Mouse (Mus musculus) kidney, adult 2 months (tissue): ENCODE data around the gene Gabrg3. TPM values are rescaled to one million over a fixed set of nuclear protein-coding genes. Genes with fewer than 3 reads are reported as not detected.

Experiments
- DNase-seq: peaks from one replicate; pipeline ENCODE4 v3.0.0; 2021
- H3K27ac ChIP-seq: fragments of 200-500 bp; 2 replicates; pipeline ENCODE4 v1.5.1; 2012; ENCODE audit warnings: low read depth, low read length, control low read depth, inconsistent platforms; ENCODE audit not compliant: insufficient read depth
- H3K27me3 ChIP-seq: fragments of 200-500 bp; replicated peaks from 2 replicates; pipeline ENCODE4 v1.6.1; 2012; ENCODE audit warnings: mild to moderate bottlenecking, moderate library complexity, low read length, inconsistent platforms; ENCODE audit not compliant: control insufficient read depth, insufficient read depth
- H3K36me3 ChIP-seq: fragments of 200-500 bp; 2 replicates; pipeline ENCODE4 v1.6.1; 2012; ENCODE audit warnings: mild to moderate bottlenecking, moderate library complexity, low read length, inconsistent platforms; ENCODE audit not compliant: control insufficient read depth, insufficient read depth
- H3K4me1 ChIP-seq: fragments of 200-500 bp; 2 replicates; pipeline ENCODE4 v1.6.1; 2011; ENCODE audit warnings: low read length; ENCODE audit not compliant: control insufficient read depth, insufficient read depth
- H3K4me3 ChIP-seq: fragments of 200-500 bp; 2 replicates; pipeline ENCODE4 v1.5.1; 2011; ENCODE audit warnings: mild to moderate bottlenecking, low read depth, low read length, control low read depth; ENCODE audit not compliant: insufficient read depth
- CTCF ChIP-seq: fragments of 200-500 bp; conservative IDR thresholded peaks from 2 replicates; pipeline ENCODE4 v1.5.1; 2011; ENCODE audit warnings: low read depth, mild to moderate bottlenecking, control low read depth, low read length, moderate library complexity, mixed read lengths; ENCODE audit not compliant: insufficient read depth, insufficient read length
- POLR2A ChIP-seq: fragments of 200-500 bp; IDR thresholded peaks from one replicate; pipeline ENCODE4 v1.6.1; 2011; ENCODE audit warnings: low read depth, low read length, control low read depth
- WGBS: fragments of 180-500 bp; shearing (Covaris S2); methylation state at CpG from one replicate; pipeline ENCODE4 v1.1.7; 2018; 5-methylcytosine and 5-hydroxymethylcytosine counted together
- polyA plus RNA-seq: library from polyadenylated mRNA; depleted of rRNA; stranded (reverse); fragments of >200 nt; gene quantifications from 2 replicates; pipeline ENCODE4 v1.2.3, GENCODE M21; 2012

The Gabrg3 gene
- polyA plus RNA-seq, 1 experiment = 0.13 TPM

DNA sequence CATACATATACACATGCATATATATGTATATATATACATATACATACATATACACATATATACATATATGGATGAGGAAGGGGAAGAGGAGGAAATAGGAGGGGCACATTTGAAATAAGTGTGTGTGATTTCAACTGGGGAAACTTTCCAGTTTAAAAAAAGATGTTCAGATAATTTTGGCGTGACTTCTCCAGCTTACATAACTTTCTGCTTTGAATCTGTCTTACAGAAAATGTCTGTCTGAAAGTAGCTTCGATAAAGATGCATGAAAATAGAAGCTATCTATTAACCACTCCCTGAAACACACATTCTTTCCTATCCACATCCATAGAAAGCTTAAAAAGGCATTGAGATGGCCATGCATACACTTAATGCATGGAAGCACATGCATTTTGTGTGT is 445.4 kb downstream of the Gabrg3 start:
- H3K27me3 ChIP-seq = no peaks in the 10 kb centered on the region
- TF ChIP-seq POLR2A (no peak), CTCF (no peak)
- WGBS = 74% methylated on average over 2 of the region's 2 CpGs
- H3K27ac ChIP-seq = no peak overlapping the region
- H3K4me1 ChIP-seq = no peaks in the 10 kb centered on the region
- DNase-seq = no peak
- H3K4me3 ChIP-seq = no peak overlapping the region
- H3K36me3 ChIP-seq = no peaks in the 10 kb centered on the region

DNA sequence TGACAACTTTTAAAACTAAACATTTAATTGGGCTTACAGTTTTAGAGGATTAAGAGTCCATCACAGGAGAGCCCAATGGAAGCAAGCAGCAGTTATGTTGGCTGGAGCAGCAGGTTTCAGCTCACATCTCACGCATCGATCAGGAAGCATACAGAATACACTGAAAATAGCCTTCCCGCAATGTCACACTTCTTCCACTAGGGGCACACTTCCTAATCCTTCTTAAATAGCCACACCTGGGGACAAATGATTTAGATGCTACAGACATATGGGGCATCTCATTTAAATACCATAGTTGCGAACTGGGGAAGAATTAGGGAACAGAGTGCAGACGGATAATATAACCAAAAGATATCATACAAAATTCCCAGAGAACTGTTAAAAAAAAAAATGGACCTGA is 449.0 kb downstream of the Gabrg3 start:
- Histone ChIP-seq H3K4me3 (no peak overlapping the region), H3K27ac (no peak overlapping the region), H3K27me3 (no peaks in the 10 kb centered on the region), H3K4me1 (no peaks in the 10 kb centered on the region), H3K36me3 (no peaks in the 10 kb centered on the region)
- no peak for TF ChIP-seq POLR2A
- no peak for TF ChIP-seq CTCF
- DNase-seq = peak; percentile 6
- 80% methylated on average over 5 of the region's 5 CpGs for WGBS

DNA sequence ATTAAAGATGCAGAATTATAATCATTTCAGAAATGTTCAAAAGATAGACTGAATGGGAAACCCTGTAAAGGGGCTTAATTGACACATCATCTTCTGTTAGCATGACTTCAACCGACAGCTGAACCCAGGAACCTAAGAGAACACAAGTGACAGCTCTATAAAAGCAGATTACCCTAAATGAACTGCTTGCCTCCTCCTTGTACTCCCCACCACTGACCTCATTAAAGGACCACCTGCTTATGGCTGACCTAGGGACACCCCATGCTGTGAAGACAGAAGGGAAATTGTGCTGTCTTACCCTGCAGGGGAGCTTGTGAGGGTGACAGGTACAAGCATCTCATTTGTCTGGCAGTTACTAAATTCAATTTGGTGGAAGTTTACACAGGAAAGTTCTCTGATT is 467.5 kb downstream of the Gabrg3 start:
- Histone ChIP-seq H3K4me3 (no peak overlapping the region), H3K4me1 (no peaks in the 10 kb centered on the region), H3K27ac (no peak overlapping the region), H3K36me3 (no peaks in the 10 kb centered on the region), H3K27me3 (no peaks in the 10 kb centered on the region)
- TF ChIP-seq CTCF = no peak
- TF ChIP-seq POLR2A = no peak
- no peak for DNase-seq
- WGBS = 37% methylated on average over 1 of the region's 1 CpGs

DNA sequence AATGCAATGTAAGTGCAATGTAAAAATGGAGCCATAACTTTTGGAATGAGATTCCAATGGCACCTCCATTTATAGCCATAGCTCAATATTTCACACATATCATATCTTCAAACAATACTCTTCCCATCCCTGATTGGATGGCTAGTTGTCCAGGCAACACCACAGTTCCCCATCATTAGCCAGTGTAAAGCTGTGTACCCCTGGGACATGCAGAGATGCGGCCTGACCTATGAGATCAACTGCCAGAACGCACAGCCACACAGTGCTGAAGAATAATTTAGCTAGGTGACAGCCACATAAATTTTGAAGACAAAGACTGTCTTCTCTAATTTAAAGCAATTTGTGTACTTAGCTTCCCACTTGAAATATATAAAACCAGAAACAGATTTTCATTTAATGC is 472.1 kb downstream of the Gabrg3 start:
- no peaks in the 10 kb centered on the region for H3K27me3 ChIP-seq
- no peak for DNase-seq
- no peaks in the 10 kb centered on the region for H3K4me1 ChIP-seq
- no peaks in the 10 kb centered on the region for H3K36me3 ChIP-seq
- TF ChIP-seq CTCF = no peak
- TF ChIP-seq POLR2A = no peak
- H3K4me3 ChIP-seq = no peak overlapping the region
- WGBS = 42% methylated on average over 2 of the region's 2 CpGs
- H3K27ac ChIP-seq = no peak overlapping the region

DNA sequence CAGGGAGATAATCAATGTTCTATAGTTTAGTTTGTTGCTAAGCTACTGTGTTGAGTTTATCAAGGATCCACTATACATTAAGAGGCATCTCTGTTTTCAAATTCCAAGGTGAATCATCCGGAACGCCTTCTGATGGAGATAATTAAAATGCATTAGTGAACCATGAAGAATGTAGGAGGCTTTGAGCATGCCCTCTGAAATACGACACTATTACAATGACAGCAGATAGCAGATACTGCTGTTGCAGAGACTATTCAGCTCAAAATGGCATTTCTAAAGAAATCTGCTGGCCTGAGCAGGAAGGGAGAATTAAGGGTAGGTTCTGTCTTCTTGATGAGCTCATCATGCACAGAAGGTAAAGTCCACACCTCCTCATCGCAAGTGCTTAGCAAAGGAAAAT is 487.2 kb downstream of the Gabrg3 start:
- Histone ChIP-seq H3K4me3 (no peak overlapping the region), H3K27ac (no peak overlapping the region), H3K27me3 (no peaks in the 10 kb centered on the region), H3K36me3 (no peaks in the 10 kb centered on the region), H3K4me1 (no peaks in the 10 kb centered on the region)
- no peak for TF ChIP-seq POLR2A
- no peak for TF ChIP-seq CTCF
- WGBS = 24% methylated on average over 4 of the region's 4 CpGs
- DNase-seq = no peak

DNA sequence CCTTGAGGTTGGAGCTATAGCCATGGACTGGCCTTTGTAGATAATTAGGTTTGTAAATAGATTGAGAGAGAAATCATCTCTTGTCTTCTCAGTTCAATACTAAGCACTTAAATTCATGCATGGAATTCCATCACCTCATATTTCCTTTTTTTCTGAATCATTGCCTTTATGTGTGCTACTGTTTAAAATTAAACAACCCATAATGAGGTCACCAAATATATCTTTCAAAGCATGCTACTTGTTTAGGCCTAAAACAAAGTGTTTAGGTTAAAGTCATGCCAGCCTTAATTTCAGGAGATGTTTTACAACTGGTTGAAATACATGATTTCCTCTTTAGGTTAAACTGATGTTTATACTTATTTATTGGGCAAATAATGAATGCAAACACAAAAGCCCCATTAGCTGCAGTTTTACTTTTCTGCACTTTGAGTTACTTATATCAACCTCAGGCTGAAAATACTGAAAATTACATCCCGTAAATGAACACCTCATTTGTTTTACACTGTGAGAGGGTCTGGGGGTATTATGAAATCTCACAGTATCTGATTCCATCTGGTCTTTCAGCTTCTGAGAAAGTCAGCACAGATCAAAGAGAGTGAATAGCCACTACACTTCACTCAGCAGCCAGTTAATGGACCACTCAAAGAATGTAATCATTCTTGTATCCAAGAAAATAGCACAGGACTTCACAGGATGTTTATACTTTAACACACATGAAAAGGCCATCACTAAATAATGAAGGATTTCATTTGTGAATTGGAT is 519.5 kb downstream of the Gabrg3 start:
- no peak for DNase-seq
- H3K36me3 ChIP-seq = no peaks in the 10 kb centered on the region
- no peaks in the 10 kb centered on the region for H3K27me3 ChIP-seq
- no peak for TF ChIP-seq CTCF
- no peak overlapping the region for H3K27ac ChIP-seq
- no peak overlapping the region for H3K4me3 ChIP-seq
- 40% methylated on average over 1 of the region's 1 CpGs for WGBS
- H3K4me1 ChIP-seq = no peaks in the 10 kb centered on the region

DNA sequence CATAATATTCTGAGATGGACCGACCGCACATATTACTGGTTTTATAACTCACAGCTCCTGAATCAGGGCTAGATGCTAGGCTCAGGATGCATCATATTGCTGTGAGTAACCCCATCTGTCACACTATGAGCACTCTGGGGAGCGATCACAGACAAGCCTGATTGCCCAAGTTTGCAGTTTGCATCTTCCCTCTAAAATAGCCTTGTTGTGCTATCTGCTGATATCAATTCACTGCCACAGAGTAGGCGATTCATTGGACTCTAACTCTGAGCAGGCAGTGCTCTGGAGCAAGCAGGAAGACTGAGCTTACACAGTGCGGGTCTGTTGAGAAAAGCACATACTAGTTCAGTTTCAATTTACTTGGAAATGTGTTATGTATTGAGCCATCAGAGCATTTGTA is 543.4 kb downstream of the Gabrg3 start:
- no peak for DNase-seq
- Histone ChIP-seq H3K27ac (no peak overlapping the region), H3K4me3 (no peak overlapping the region), H3K4me1 (no peaks in the 10 kb centered on the region), H3K27me3 (no peaks in the 10 kb centered on the region), H3K36me3 (no peaks in the 10 kb centered on the region)
- WGBS = 88% methylated on average over 5 of the region's 5 CpGs
- TF ChIP-seq CTCF (no peak), POLR2A (no peak)

DNA sequence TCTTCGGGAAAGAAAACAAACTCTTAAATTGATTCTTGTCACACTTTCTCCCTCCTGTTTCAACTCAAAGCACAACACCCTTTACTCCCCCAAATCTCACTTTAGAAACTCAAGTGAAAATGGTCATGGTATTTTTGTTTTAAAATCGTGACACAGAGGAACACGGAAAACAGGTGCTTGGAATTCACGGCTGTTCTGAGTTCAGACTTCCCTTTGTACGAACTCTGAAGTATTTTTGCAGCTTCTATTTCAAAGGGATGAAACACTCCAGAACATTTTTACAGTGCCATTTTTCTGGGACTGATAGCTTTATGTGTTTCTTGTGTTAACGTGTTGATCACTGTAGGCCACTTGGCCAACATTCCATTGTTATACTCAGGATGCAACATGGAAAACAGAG is 561.5 kb downstream of the Gabrg3 start:
- DNase-seq = no peak
- H3K27ac ChIP-seq = no peak overlapping the region
- no peaks in the 10 kb centered on the region for H3K4me1 ChIP-seq
- TF ChIP-seq CTCF (no peak), POLR2A (no peak)
- no peaks in the 10 kb centered on the region for H3K27me3 ChIP-seq
- no peaks in the 10 kb centered on the region for H3K36me3 ChIP-seq
- WGBS = 56% methylated on average over 6 of the region's 6 CpGs
- no peak overlapping the region for H3K4me3 ChIP-seq
